Mouse (Mus musculus): Measurements from ENCODE around the gene Cltb. TPM values are rescaled to one million over a fixed set of nuclear protein-coding genes. Genes with fewer than 3 reads are reported as not detected.

The Cltb gene
- total RNA-seq, 2 experiments from 2014 or later, result 5.9 to 7.8 TPM

GRCm38 (mm10) chr13:54565594-54566345, 45.4 kb downstream of the Cltb start:
- ATAC-seq (replicated peaks; ENCODE audit: low FRiP score, poor library complexity, severe bottlenecking), result peak; percentile 75

GRCm38 (mm10) chr13:54565201-54565581, 46.0 kb downstream of the Cltb start, which contains the start of gene 4833439L19Rik:
4833439L19Rik (minus strand) TSS chr13:54565435.
- peak; percentile 98 for ATAC-seq (replicated peaks; ENCODE audit: low FRiP score, poor library complexity, severe bottlenecking)

GRCm38 (mm10) chr13:54564232-54565200, 46.6 kb downstream of the Cltb start:
- no peak for ATAC-seq (replicated peaks; ENCODE audit: low FRiP score, poor library complexity, severe bottlenecking)

- no peak for ATAC-seq (replicated peaks; ENCODE audit: low FRiP score, poor library complexity, severe bottlenecking)
Observed at GRCm38 (mm10) chr13:54562562-54562961, 48.6 kb downstream of the Cltb start.

- ATAC-seq (replicated peaks; ENCODE audit: low FRiP score, poor library complexity, severe bottlenecking), result no peak
Observed at GRCm38 (mm10) chr13:54560608-54561007, 50.5 kb downstream of the Cltb start.

GRCm38 (mm10) chr13:54559656-54560055, 51.5 kb downstream of the Cltb start:
- ATAC-seq (replicated peaks; ENCODE audit: low FRiP score, poor library complexity, severe bottlenecking), result no peak

- no peak for ATAC-seq (replicated peaks; ENCODE audit: low FRiP score, poor library complexity, severe bottlenecking)
Observed at GRCm38 (mm10) chr13:54557652-54558051, 53.5 kb downstream of the Cltb start.

- no peak for ATAC-seq (replicated peaks; ENCODE audit: low FRiP score, poor library complexity, severe bottlenecking)
Observed at GRCm38 (mm10) chr13:54556796-54557195, 54.3 kb downstream of the Cltb start.

- no peak for ATAC-seq (replicated peaks; ENCODE audit: low FRiP score, poor library complexity, severe bottlenecking)
Observed at GRCm38 (mm10) chr13:54556176-54556575, 55.0 kb downstream of the Cltb start.

- ATAC-seq (replicated peaks; ENCODE audit: low FRiP score, poor library complexity, severe bottlenecking), result no peak
Observed at GRCm38 (mm10) chr13:54548036-54548435, 63.1 kb downstream of the Cltb start.

Other genes with a start within 250 kb of the Cltb start
- gene Cplx2, start 240.0 kb downstream of the Cltb start, total RNA-seq (2015; ENCODE audit: low replicate concordance), result 2.9 and 5.4 TPM in 2 replicates
- gene Cplx2, start 240.0 kb downstream of the Cltb start, total RNA-seq (2017; ENCODE audit: low replicate concordance), result 2.1 and 2.2 TPM in 2 replicates
- 4.2 and 6.8 TPM in 2 replicates for gene Thoc3, start 142.5 kb downstream of the Cltb start, total RNA-seq (2015; ENCODE audit: low replicate concordance)
- 10.2 and 11.4 TPM in 2 replicates for gene Thoc3, start 142.5 kb downstream of the Cltb start, total RNA-seq (2017; ENCODE audit: low replicate concordance)
- gene Simc1, start 107.6 kb downstream of the Cltb start, total RNA-seq (2015; ENCODE audit: low replicate concordance), result 4.3 and 15.1 TPM in 2 replicates
- 2.3 and 8.8 TPM in 2 replicates for gene Simc1, start 107.6 kb downstream of the Cltb start, total RNA-seq (2017; ENCODE audit: low replicate concordance)
- gene 4833439L19Rik, start 45.9 kb downstream of the Cltb start, total RNA-seq (2015; ENCODE audit: low replicate concordance), result 37.3 and 55.1 TPM in 2 replicates
- 23.8 and 33.6 TPM in 2 replicates for gene 4833439L19Rik, start 45.9 kb downstream of the Cltb start, total RNA-seq (2017; ENCODE audit: low replicate concordance)
- gene Arl10, start 36.3 kb downstream of the Cltb start, total RNA-seq (2015; ENCODE audit: low replicate concordance), result 1.1 TPM in 1 of 2 replicates, not detected in the other
- not detected in 2 replicates for gene Arl10, start 36.3 kb downstream of the Cltb start, total RNA-seq (2017; ENCODE audit: low replicate concordance)
- 6.5 and 17.2 TPM in 2 replicates for gene Nop16, start 21.3 kb downstream of the Cltb start, total RNA-seq (2015; ENCODE audit: low replicate concordance)
- 5.4 and 14.8 TPM in 2 replicates for gene Nop16, start 21.3 kb downstream of the Cltb start, total RNA-seq (2017; ENCODE audit: low replicate concordance)
- gene Higd2a, start 21.1 kb downstream of the Cltb start, total RNA-seq (2015; ENCODE audit: low replicate concordance), result 36.0 and 53.0 TPM in 2 replicates
- 9.2 and 19.0 TPM in 2 replicates for gene Higd2a, start 21.1 kb downstream of the Cltb start, total RNA-seq (2017; ENCODE audit: low replicate concordance)
- gene Faf2, start 10.4 kb upstream of the Cltb start, total RNA-seq (2015; ENCODE audit: low replicate concordance), result 30.2 and 37.5 TPM in 2 replicates
- gene Faf2, start 10.4 kb upstream of the Cltb start, total RNA-seq (2017; ENCODE audit: low replicate concordance), result 27.1 and 41.9 TPM in 2 replicates
- gene Rnf44, start 82.6 kb upstream of the Cltb start, total RNA-seq (2015; ENCODE audit: low replicate concordance), result 80.9 and 107 TPM in 2 replicates
- 17.1 and 62.3 TPM in 2 replicates for gene Rnf44, start 82.6 kb upstream of the Cltb start, total RNA-seq (2017; ENCODE audit: low replicate concordance)
- gene Cdhr2, start 90.1 kb upstream of the Cltb start, total RNA-seq (2015; ENCODE audit: low replicate concordance), result not detected in 2 replicates
- gene Cdhr2, start 90.1 kb upstream of the Cltb start, total RNA-seq (2017; ENCODE audit: low replicate concordance), result not detected in 2 replicates
- not detected in 2 replicates for gene Gprin1, start 138.5 kb upstream of the Cltb start, total RNA-seq (2015; ENCODE audit: low replicate concordance)
- not detected in 2 replicates for gene Gprin1, start 138.5 kb upstream of the Cltb start, total RNA-seq (2017; ENCODE audit: low replicate concordance)
- not detected in 2 replicates for gene Sncb, start 155.3 kb upstream of the Cltb start, total RNA-seq (2015; ENCODE audit: low replicate concordance)
- gene Sncb, start 155.3 kb upstream of the Cltb start, total RNA-seq (2017; ENCODE audit: low replicate concordance), result not detected in 2 replicates
- not detected in 2 replicates for gene Eif4e1b, start 172.7 kb upstream of the Cltb start, total RNA-seq (2015; ENCODE audit: low replicate concordance)
- not detected in 2 replicates for gene Eif4e1b, start 172.7 kb upstream of the Cltb start, total RNA-seq (2017; ENCODE audit: low replicate concordance)
- gene Tspan17, start 178.0 kb upstream of the Cltb start, total RNA-seq (2015; ENCODE audit: low replicate concordance), result not detected in 2 replicates
- 6.3 TPM in 1 of 2 replicates, not detected in the other for gene Tspan17, start 178.0 kb upstream of the Cltb start, total RNA-seq (2017; ENCODE audit: low replicate concordance)